Mouse (Mus musculus): ENCODE results near the gene Rtl8b. TPM values are rescaled to one million over a fixed set of nuclear protein-coding genes. Genes with fewer than 3 reads are reported as not detected.

Rtl8b gene
- total RNA-seq, 1 experiment from 2014 or later, result 98.2 TPM

Other genes with a start within 250 kb of the Rtl8b start
- not detected in 2 replicates for gene Etd, start 235.5 kb downstream of the Rtl8b start, total RNA-seq (2021)
- 75.8 and 104 TPM in 2 replicates for gene Rtl8c, start 62.4 kb downstream of the Rtl8b start, total RNA-seq (2021)
- gene Gm14597, start 61.4 kb downstream of the Rtl8b start, total RNA-seq (2021), result not detected in 2 replicates
- 141 and 165 TPM in 2 replicates for gene Rtl8a, start 26.7 kb downstream of the Rtl8b start, total RNA-seq (2021)
- not detected in 2 replicates for gene 4930502E18Rik, start 54.4 kb upstream of the Rtl8b start, total RNA-seq (2021)
- gene 1700013H16Rik, start 87.4 kb upstream of the Rtl8b start, total RNA-seq (2021), result not detected in 2 replicates
- gene Zfp36l3, start 106.0 kb upstream of the Rtl8b start, total RNA-seq (2021), result not detected in 2 replicates
- 1.0 and 2.4 TPM in 2 replicates for gene Xlr, start 127.3 kb upstream of the Rtl8b start, total RNA-seq (2021)

Data from adrenal gland, postnatal 14 days (tissue).